Mouse (Mus musculus): ENCODE measurements around the gene Aatf. TPM values are rescaled to one million over a fixed set of nuclear protein-coding genes. Genes with fewer than 3 reads are reported as not detected.

Gene Aatf
- polyA plus RNA-seq, 1 experiment: 59.1 TPM

- H3K27me3 ChIP-seq (ENCODE audit: control insufficient read depth, insufficient read depth, low read length, poor library complexity, severe bottlenecking): no peaks in the 10 kb centered on the region
- no peak overlapping the region for H3K27ac ChIP-seq (ENCODE audit: insufficient read depth, low read length)
- H3K9ac ChIP-seq (ENCODE audit: low read depth, poor library complexity, severe bottlenecking): no peak overlapping the region
- no peak for TF ChIP-seq EP300 (IDR thresholded peaks at IDR 0.05; ENCODE audit: insufficient read depth, low read depth, low read length)
- TF ChIP-seq POLR2A (IDR thresholded peaks at IDR 0.05; ENCODE audit: insufficient read depth, low read length): no peak
- TF ChIP-seq CTCF (IDR thresholded peaks at IDR 0.05; ENCODE audit: low read depth, low read length): no peak
- H3K9me3 ChIP-seq (replicated peaks; ENCODE audit: control insufficient read depth, insufficient read depth, low read length, poor library complexity, severe bottlenecking): no peaks in the 10 kb centered on the region
- H3K4me3 ChIP-seq (ENCODE audit: low read depth, low read length): no peak overlapping the region
- peaks cover 5% of the 10 kb centered on the region for H3K36me3 ChIP-seq (ENCODE audit: control insufficient read depth, insufficient read depth, low read length, poor library complexity, severe bottlenecking)
- H3K4me1 ChIP-seq (ENCODE audit: control insufficient read depth, insufficient read depth, low read length): no peaks in the 10 kb centered on the region
These were observed 36.7 kb downstream of the Aatf start for GRCm38 (mm10) chr11:84476641-84477040.

- Histone ChIP-seq H3K27me3 (ENCODE audit: control insufficient read depth, insufficient read depth, low read length, poor library complexity, severe bottlenecking) (no peaks in the 10 kb centered on the region), H3K27ac (ENCODE audit: insufficient read depth, low read length) (no peak overlapping the region), H3K4me1 (ENCODE audit: control insufficient read depth, insufficient read depth, low read length) (no peaks in the 10 kb centered on the region), H3K9me3 (replicated peaks; ENCODE audit: control insufficient read depth, insufficient read depth, low read length, poor library complexity, severe bottlenecking) (no peaks in the 10 kb centered on the region), H3K36me3 (ENCODE audit: control insufficient read depth, insufficient read depth, low read length, poor library complexity, severe bottlenecking) (peaks cover 8% of the 10 kb centered on the region), H3K4me3 (ENCODE audit: low read depth, low read length) (no peak overlapping the region), H3K9ac (ENCODE audit: low read depth, poor library complexity, severe bottlenecking) (no peak overlapping the region)
- TF ChIP-seq POLR2A (IDR thresholded peaks at IDR 0.05; ENCODE audit: insufficient read depth, low read length) (no peak), EP300 (IDR thresholded peaks at IDR 0.05; ENCODE audit: insufficient read depth, low read depth, low read length) (no peak), CTCF (IDR thresholded peaks at IDR 0.05; ENCODE audit: low read depth, low read length) (no peak)
These were observed 37.3 kb downstream of the Aatf start for GRCm38 (mm10) chr11:84475991-84476390.

GRCm38 (mm10) chr11:84473093-84473667 is 40.1 kb downstream of the Aatf start:
- H3K27me3 ChIP-seq (ENCODE audit: control insufficient read depth, insufficient read depth, low read length, poor library complexity, severe bottlenecking): no peaks in the 10 kb centered on the region
- H3K36me3 ChIP-seq (ENCODE audit: control insufficient read depth, insufficient read depth, low read length, poor library complexity, severe bottlenecking): peaks cover 21% of the 10 kb centered on the region
- no peaks in the 10 kb centered on the region for H3K4me1 ChIP-seq (ENCODE audit: control insufficient read depth, insufficient read depth, low read length)
- no peak overlapping the region for H3K27ac ChIP-seq (ENCODE audit: insufficient read depth, low read length)
- H3K4me3 ChIP-seq (ENCODE audit: low read depth, low read length): no peak overlapping the region
- no peak for TF ChIP-seq EP300 (IDR thresholded peaks at IDR 0.05; ENCODE audit: insufficient read depth, low read depth, low read length)
- no peak for TF ChIP-seq CTCF (IDR thresholded peaks at IDR 0.05; ENCODE audit: low read depth, low read length)
- TF ChIP-seq POLR2A (IDR thresholded peaks at IDR 0.05; ENCODE audit: insufficient read depth, low read length): no peak
- H3K9ac ChIP-seq (ENCODE audit: low read depth, poor library complexity, severe bottlenecking): no peak overlapping the region
- no peaks in the 10 kb centered on the region for H3K9me3 ChIP-seq (replicated peaks; ENCODE audit: control insufficient read depth, insufficient read depth, low read length, poor library complexity, severe bottlenecking)

GRCm38 (mm10) chr11:84464571-84464970 is 48.8 kb downstream of the Aatf start:
- no peaks in the 10 kb centered on the region for H3K9me3 ChIP-seq (replicated peaks; ENCODE audit: control insufficient read depth, insufficient read depth, low read length, poor library complexity, severe bottlenecking)
- no peak overlapping the region for H3K9ac ChIP-seq (ENCODE audit: low read depth, poor library complexity, severe bottlenecking)
- H3K36me3 ChIP-seq (ENCODE audit: control insufficient read depth, insufficient read depth, low read length, poor library complexity, severe bottlenecking): peaks cover 12% of the 10 kb centered on the region
- no peaks in the 10 kb centered on the region for H3K4me1 ChIP-seq (ENCODE audit: control insufficient read depth, insufficient read depth, low read length)
- H3K27ac ChIP-seq (ENCODE audit: insufficient read depth, low read length): no peak overlapping the region
- TF ChIP-seq POLR2A (IDR thresholded peaks at IDR 0.05; ENCODE audit: insufficient read depth, low read length) (no peak), EP300 (IDR thresholded peaks at IDR 0.05; ENCODE audit: insufficient read depth, low read depth, low read length) (no peak), CTCF (IDR thresholded peaks at IDR 0.05; ENCODE audit: low read depth, low read length) (no peak)
- H3K4me3 ChIP-seq (ENCODE audit: low read depth, low read length): no peak overlapping the region
- H3K27me3 ChIP-seq (ENCODE audit: control insufficient read depth, insufficient read depth, low read length, poor library complexity, severe bottlenecking): no peaks in the 10 kb centered on the region

- Histone ChIP-seq H3K9me3 (replicated peaks; ENCODE audit: control insufficient read depth, insufficient read depth, low read length, poor library complexity, severe bottlenecking) (no peaks in the 10 kb centered on the region), H3K27me3 (ENCODE audit: control insufficient read depth, insufficient read depth, low read length, poor library complexity, severe bottlenecking) (no peaks in the 10 kb centered on the region), H3K4me3 (ENCODE audit: low read depth, low read length) (no peak overlapping the region), H3K9ac (ENCODE audit: low read depth, poor library complexity, severe bottlenecking) (no peak overlapping the region), H3K4me1 (ENCODE audit: control insufficient read depth, insufficient read depth, low read length) (no peaks in the 10 kb centered on the region), H3K36me3 (ENCODE audit: control insufficient read depth, insufficient read depth, low read length, poor library complexity, severe bottlenecking) (0 out of 2 replicates have a peak, but pooled peaks cover 3% of the 10 kb centered on the region), H3K27ac (ENCODE audit: insufficient read depth, low read length) (no peak overlapping the region)
- TF ChIP-seq CTCF (IDR thresholded peaks at IDR 0.05; ENCODE audit: low read depth, low read length) (no peak), POLR2A (IDR thresholded peaks at IDR 0.05; ENCODE audit: insufficient read depth, low read length) (no peak)
These were observed 59.4 kb downstream of the Aatf start for GRCm38 (mm10) chr11:84453901-84454300.

- Histone ChIP-seq H3K4me1 (ENCODE audit: control insufficient read depth, insufficient read depth, low read length) (no peaks in the 10 kb centered on the region), H3K9ac (ENCODE audit: low read depth, poor library complexity, severe bottlenecking) (no peak overlapping the region), H3K36me3 (ENCODE audit: control insufficient read depth, insufficient read depth, low read length, poor library complexity, severe bottlenecking) (peaks cover 25% of the 10 kb centered on the region), H3K27ac (ENCODE audit: insufficient read depth, low read length) (no peak overlapping the region), H3K27me3 (ENCODE audit: control insufficient read depth, insufficient read depth, low read length, poor library complexity, severe bottlenecking) (no peaks in the 10 kb centered on the region), H3K4me3 (ENCODE audit: low read depth, low read length) (no peak overlapping the region), H3K9me3 (replicated peaks; ENCODE audit: control insufficient read depth, insufficient read depth, low read length, poor library complexity, severe bottlenecking) (no peaks in the 10 kb centered on the region)
- TF ChIP-seq EP300 (IDR thresholded peaks at IDR 0.05; ENCODE audit: insufficient read depth, low read depth, low read length): no peak
- TF ChIP-seq CTCF (IDR thresholded peaks at IDR 0.05; ENCODE audit: low read depth, low read length): no peak
- TF ChIP-seq POLR2A (IDR thresholded peaks at IDR 0.05; ENCODE audit: insufficient read depth, low read length): no peak
These were observed 70.6 kb downstream of the Aatf start for GRCm38 (mm10) chr11:84442554-84443331.

Data from ES-Bruce4 (cell line).